Mouse (Mus musculus) lung, adult 10 weeks (tissue): ENCODE data around the gene Gpalpp1. TPM values are rescaled to one million over a fixed set of nuclear protein-coding genes. Genes with fewer than 3 reads are reported as not detected.

Experiments used
- polyA plus RNA-seq: library from polyadenylated mRNA; stranded (reverse); fragments of 350-450 nt; fragmentation: Illumina TruSeq; extraction: RNeasy Lipid Tissue Mini Kit (QIAGEN cat#74804); gene quantifications from one replicate; pipeline ENCODE4 v1.2.3, GENCODE M21; 2014; ENCODE audit warnings: low read depth, low replicate concordance; ENCODE audit not compliant: insufficient read depth

The Gpalpp1 gene
- polyA plus RNA-seq: 7.7 TPM

GRCm38 (mm10) chr14:76110396-76111221, at the start of gene Gpalpp1, which contains the start of gene Nufip1:
TSS of gene Gpalpp1 (minus strand) at chr14:76110760.
TSS of gene Nufip1 (plus strand) at chr14:76110891.

Other genes with a start within 250 kb of the Gpalpp1 start
- not detected for gene Kctd4, start 155.8 kb downstream of the Gpalpp1 start, polyA plus RNA-seq
- gene Gtf2f2, start 99.9 kb downstream of the Gpalpp1 start, polyA plus RNA-seq: 13.7 TPM
- 4.1 TPM for gene Nufip1, start 131 bp upstream of the Gpalpp1 start, polyA plus RNA-seq